Mouse (Mus musculus) lung, postnatal 0 days (tissue): ENCODE measurements at regions not wholly inside any gene's neighbourhood (a gene's known extent, or its start where the extent isn't known, plus 50 kb on each side); places are given as distances from the start of the nearest gene placed in this dataset.

ENCODE experiments used
- CTCF ChIP-seq: IDR thresholded peaks from 2 replicates; pipeline ENCODE4 v1.5.1; 2016; ENCODE audit warnings: antibody characterized with exemption, mild to moderate bottlenecking
- EP300 ChIP-seq: IDR thresholded peaks from 2 replicates; pipeline ENCODE4 v1.6.1; 2016; ENCODE audit warnings: antibody characterized with exemption, mild to moderate bottlenecking, control low read depth

GRCm38 (mm10) chr3:53315449-53315848 lies 147.7 kb downstream of the Nhlrc3 start:
- TF ChIP-seq CTCF (no peak), EP300 (no peak)
